Mouse (Mus musculus) megakaryocyte-erythroid progenitor cell, adult 5 weeks (primary cell): ENCODE results near the gene Kcnk15. TPM values are rescaled to one million over a fixed set of nuclear protein-coding genes. Genes with fewer than 3 reads are reported as not detected.

ENCODE experiments used
- polyA plus RNA-seq: library from polyadenylated mRNA; stranded (reverse); fragments of >175 nt; gene quantifications from 2 replicates; pipeline ENCODE4 v1.2.3, GENCODE M21; 2012

Gene Kcnk15
- polyA plus RNA-seq = not detected in 2 replicates

GRCm38 (mm10) chr2:163853461-163853901, at the start of gene Kcnk15:
Kcnk15 (plus strand) TSS chr2:163853651.

GRCm38 (mm10) chr2:163820607-163821006, 32.8 kb upstream of the Kcnk15 start, which contains the start of gene Ccn5:
Ccn5 (plus strand) TSS chr2:163820861.

Other genes starting within 250 kb of the Kcnk15 start
- 118 and 119 TPM in 2 replicates for gene Serinc3, start 208.5 kb upstream of the Kcnk15 start, polyA plus RNA-seq
- 294 and 339 TPM in 2 replicates for gene Pkig, start 195.3 kb upstream of the Kcnk15 start, polyA plus RNA-seq
- gene Ada, start 103.4 kb upstream of the Kcnk15 start, polyA plus RNA-seq = 35.9 and 36.2 TPM in 2 replicates
- gene Ccn5, start 32.8 kb upstream of the Kcnk15 start, polyA plus RNA-seq = 0.06 TPM in 1 of 2 replicates, not detected in the other
- not detected in 2 replicates for gene Rims4, start 65.0 kb downstream of the Kcnk15 start, polyA plus RNA-seq
- 46.4 and 51.1 TPM in 2 replicates for gene Ywhab, start 141.3 kb downstream of the Kcnk15 start, polyA plus RNA-seq
- 0.32 and 1.0 TPM in 2 replicates for gene Pabpc1l, start 171.8 kb downstream of the Kcnk15 start, polyA plus RNA-seq
- gene Stk4, start 216.7 kb downstream of the Kcnk15 start, polyA plus RNA-seq = 49.8 and 66.3 TPM in 2 replicates
- 67.0 and 88.1 TPM in 2 replicates for gene Tomm34, start 217.5 kb downstream of the Kcnk15 start, polyA plus RNA-seq